17 mouse cellular contexts compared by ENCODE assay signal in the genomic region with DNA sequence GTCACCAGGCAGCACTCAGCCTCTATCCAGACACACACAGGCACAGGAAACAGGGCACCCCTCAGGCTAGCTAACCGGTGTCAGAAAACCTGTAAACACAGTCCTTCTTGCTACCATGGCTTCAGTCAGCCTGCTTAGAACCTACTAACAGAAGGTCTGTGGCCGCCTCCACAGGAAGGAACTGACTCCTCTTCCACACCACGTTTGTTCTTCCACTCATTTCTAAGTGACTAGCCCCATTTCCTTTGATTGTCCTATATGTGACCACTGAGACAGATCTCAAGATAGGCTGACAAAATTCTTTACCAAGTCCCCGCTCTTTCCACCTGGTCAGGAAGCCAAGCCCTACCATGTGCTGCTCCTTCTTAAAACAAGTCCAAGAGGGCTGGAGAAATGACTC. TPM values are rescaled to one million over a fixed set of nuclear protein-coding genes. Genes with fewer than 3 reads are reported as not detected.
DNase-seq lines count a peak whose midpoint lies in the region; ATAC-seq and TF ChIP-seq lines count a peak whose summit lies in the region.
"Had no signal": no experiment of that assay in that cellular context is flagged by ENCODE, and none has a peak within 500 bp of the region (broad histone marks: within the 10 kb centered on the region; RNA-seq: fewer than 3 reads in every experiment).

No protein-coding gene starts in this region.

- no peak for ATAC-seq in heart, embryonic 11.5 days (replicated peaks; ENCODE audit: insufficient number of reproducible peaks, low FRiP score, low TSS enrichment)
- ATAC-seq in lung, postnatal 0 days: peak; percentile 17; the same call in 1 of the 2 replicates
- ATAC-seq: hindbrain, postnatal 0 days; Patski had no signal

- TF ChIP-seq CTCF in lung, postnatal 0 days (IDR thresholded peaks at IDR 0.05): no peak
- no peak for TF ChIP-seq CTCF in bone marrow macrophage, adult 2 months (IDR thresholded peaks at IDR 0.05; ENCODE audit: low read depth, low read length)

- H3K4me1 ChIP-seq in heart, embryonic 11.5 days (ENCODE audit: control insufficient read depth, insufficient read depth, low read length): peaks cover 87% of the 10 kb centered on the region
- peaks cover 46% of the 10 kb centered on the region for H3K4me1 ChIP-seq in lung, postnatal 0 days (ENCODE audit: insufficient read depth, low read depth, low read length)
- peaks cover 80% of the 10 kb centered on the region for H3K4me1 ChIP-seq in bone marrow macrophage, adult 2 months (ENCODE audit: control insufficient read depth, insufficient read depth, low read length)
- H3K4me1 ChIP-seq in megakaryocyte, embryonic 14.5 days: peaks cover 100% of the 10 kb centered on the region

- TF ChIP-seq EP300 in lung, postnatal 0 days (IDR thresholded peaks at IDR 0.05): no peak

- 53% methylated on average over 4 of the region's 4 CpGs for WGBS in heart, embryonic 11.5 days (ENCODE audit: insufficient replicate concordance)
- WGBS in lung, postnatal 0 days: 45% methylated on average over 4 of the region's 4 CpGs

- peak overlapping the region; percentile 30 for H3K4me2 ChIP-seq in heart, embryonic 11.5 days
- no peak overlapping the region for H3K4me2 ChIP-seq in lung, postnatal 0 days (replicated peaks; ENCODE audit: low read depth, low read length)
- H3K4me2 ChIP-seq: forebrain, embryonic 12.5 days had no signal

- DNase-seq in heart, adult 8-10 months (ENCODE audit: low spot score): no peak
- no peak for DNase-seq in lung, postnatal 0 days (ENCODE audit: low spot score)
- DNase-seq in lung, postnatal 25 days (ENCODE audit: low spot score): no peak
- DNase-seq in adrenal gland, postnatal 14 days: no peak
- DNase-seq in B cell, adult 2 months: no peak
- DNase-seq: adrenal gland, postnatal 25 days; cerebellum, adult 11 months; gastrocnemius, postnatal 10 days; lung, postnatal 36 days had no signal

- H3K27ac ChIP-seq in heart, embryonic 11.5 days (ENCODE audit: low read depth, low read length): peak overlapping the region; percentile 83
- H3K27ac ChIP-seq in lung, postnatal 0 days (ENCODE audit: low read length): 0 out of 2 replicates have a peak overlapping the region, but pooled peaks have one; percentile 20
- H3K27ac ChIP-seq in bone marrow macrophage, adult 2 months (ENCODE audit: insufficient read depth, low read depth, low read length): peak overlapping the region; percentile 75
- H3K27ac ChIP-seq: forebrain, embryonic 12.5 days; hindbrain, postnatal 0 days; limb, embryonic 10.5 days had no signal

- no peaks in the 10 kb centered on the region for H3K27me3 ChIP-seq in heart, embryonic 11.5 days (ENCODE audit: control insufficient read depth, insufficient read depth, low read length)
- no peaks in the 10 kb centered on the region for H3K27me3 ChIP-seq in lung, postnatal 0 days (replicated peaks; ENCODE audit: insufficient read depth, low read length)
- H3K27me3 ChIP-seq in megakaryocyte, embryonic 14.5 days (replicated peaks): no peaks in the 10 kb centered on the region
- H3K27me3 ChIP-seq: forebrain, embryonic 12.5 days; Patski had no signal

- no peaks in the 10 kb centered on the region for H3K36me3 ChIP-seq in heart, embryonic 11.5 days (ENCODE audit: control insufficient read depth, insufficient read depth, low read length)
- H3K36me3 ChIP-seq in lung, postnatal 0 days (ENCODE audit: insufficient read depth, low read length): 0 out of 2 replicates have a peak, but pooled peaks cover 3% of the 10 kb centered on the region
- H3K36me3 ChIP-seq in megakaryocyte, embryonic 14.5 days (replicated peaks; ENCODE audit: low read length): peaks cover 66% of the 10 kb centered on the region

- no peak overlapping the region for H3K4me3 ChIP-seq in heart, embryonic 11.5 days (ENCODE audit: low read depth, low read length)
- no peak overlapping the region for H3K4me3 ChIP-seq in lung, postnatal 0 days (ENCODE audit: low read depth, low read length)
- peak overlapping the region; percentile 9; the same call in 1 of the 2 replicates for H3K4me3 ChIP-seq in bone marrow macrophage, adult 2 months (ENCODE audit: insufficient read depth, low read length)
- peak overlapping the region; percentile 85 for H3K4me3 ChIP-seq in megakaryocyte, embryonic 14.5 days (replicated peaks)
- H3K4me3 ChIP-seq: forebrain, embryonic 12.5 days; limb, embryonic 10.5 days; myocyte had no signal

- peak overlapping the region; percentile 44; the same call in 1 of the 2 replicates for H3K9ac ChIP-seq in heart, embryonic 11.5 days (ENCODE audit: low read depth, low read length)
- no peak overlapping the region for H3K9ac ChIP-seq in lung, postnatal 0 days (replicated peaks; ENCODE audit: low read depth)
- H3K9ac ChIP-seq: forebrain, embryonic 12.5 days had no signal

- H3K9me3 ChIP-seq in heart, embryonic 11.5 days (replicated peaks; ENCODE audit: control insufficient read depth, low read length): no peaks in the 10 kb centered on the region
- no peaks in the 10 kb centered on the region for H3K9me3 ChIP-seq in lung, postnatal 0 days (ENCODE audit: low read length)
- no peaks in the 10 kb centered on the region for H3K9me3 ChIP-seq in megakaryocyte, embryonic 14.5 days
- H3K9me3 ChIP-seq: forebrain, embryonic 12.5 days; limb, embryonic 10.5 days had no signal

- TF ChIP-seq POLR2A in bone marrow macrophage, adult 2 months (IDR thresholded peaks at IDR 0.05; ENCODE audit: borderline replicate concordance, low read depth, low read length): no peak

RNA-seq across cellular contexts. Expression of gene Tet3, which starts 10.0 kb away (rescaled TPM):
- polyA plus RNA-seq in heart, embryonic 11.5 days (2014; fragmentation: Nextera tagmentation; extraction: Ambion mirVana): 25.0 and 30.3 TPM in 2 replicates
- 10 to 100 TPM; 15.5 to 19.8 (median 17.2) TPM for total RNA-seq in heart, adult 8-10 months (2022)
- polyA plus RNA-seq in lung, postnatal 0 days (2015; fragmentation: Nextera tagmentation; extraction: Ambion mirVana): 30.0 and 30.5 TPM in 2 replicates
- polyA plus RNA-seq in bone marrow macrophage, adult 2 months (2012; ENCODE audit: insufficient read depth, insufficient read length, missing spikeins): 46.8 and 46.9 TPM in 2 replicates
- polyA plus RNA-seq in megakaryocyte, embryonic 14.5 days (2012; ENCODE audit: insufficient read depth, low replicate concordance): 10.6 and 12.2 TPM in 2 replicates
- 49.9 and 61.8 TPM in 2 replicates for total RNA-seq in adrenal gland, postnatal 14 days (2021)

RNA-seq across cellular contexts. Expression of gene Dguok, which starts 57.9 kb away (rescaled TPM):
- 47.9 and 54.3 TPM in 2 replicates for polyA plus RNA-seq in heart, embryonic 11.5 days (2014; fragmentation: Nextera tagmentation; extraction: Ambion mirVana)
- 10 to 100 TPM; 32.7 to 37.1 (median 34.4) TPM for total RNA-seq in heart, adult 8-10 months (2022)
- polyA plus RNA-seq in lung, postnatal 0 days (2015; fragmentation: Nextera tagmentation; extraction: Ambion mirVana): 71.8 and 75.3 TPM in 2 replicates
- 61.5 and 63.2 TPM in 2 replicates for polyA plus RNA-seq in bone marrow macrophage, adult 2 months (2012; ENCODE audit: insufficient read depth, insufficient read length, missing spikeins)
- polyA plus RNA-seq in megakaryocyte, embryonic 14.5 days (2012; ENCODE audit: insufficient read depth, low replicate concordance): 8.7 and 10.8 TPM in 2 replicates
- 45.2 and 46.6 TPM in 2 replicates for total RNA-seq in adrenal gland, postnatal 14 days (2021)

Comparison
In these comparisons a context has a peak if more than half of its experiments do, and no peak if none do; other contexts are left out.
1. H3K27ac ChIP-seq: peak in every context shown above with its lines; median percentile 83 in heart, embryonic 11.5 days; 75 in bone marrow macrophage, adult 2 months; 20 in lung, postnatal 0 days.
2. H3K4me3 ChIP-seq: peak in bone marrow macrophage, adult 2 months (single experiment) and megakaryocyte, embryonic 14.5 days (single experiment); none in heart, embryonic 11.5 days (single experiment) and lung, postnatal 0 days (single experiment).